Mouse (Mus musculus): ENCODE data around the gene Epm2aip1.

Gene Epm2aip1

GRCm38 (mm10) chr9:111271434-111272160 is at the start of gene Epm2aip1, which contains the start of gene Mlh1:
Epm2aip1 (plus strand) TSS chr9:111271929.
Mlh1 (minus strand) TSS chr9:111271791.
- DNase-seq (ENCODE audit: low spot score): peak; percentile 96

- no peak for DNase-seq (ENCODE audit: low spot score)
These were observed 48.3 kb upstream of the Epm2aip1 start for GRCm38 (mm10) chr9:111223406-111223805.

GRCm38 (mm10) chr9:111228446-111228845 is 43.3 kb upstream of the Epm2aip1 start:
- no peak for DNase-seq (ENCODE audit: low spot score)

- no peak for DNase-seq (ENCODE audit: low spot score)
These were observed 37.0 kb upstream of the Epm2aip1 start for GRCm38 (mm10) chr9:111234701-111235100.

GRCm38 (mm10) chr9:111237726-111238125 is 34.0 kb upstream of the Epm2aip1 start:
- DNase-seq (ENCODE audit: low spot score): no peak

- DNase-seq (ENCODE audit: low spot score): no peak
These were observed 31.9 kb upstream of the Epm2aip1 start for GRCm38 (mm10) chr9:111239821-111240220.

- DNase-seq (ENCODE audit: low spot score): no peak
These were observed 28.3 kb upstream of the Epm2aip1 start for GRCm38 (mm10) chr9:111243384-111243783.

GRCm38 (mm10) chr9:111245546-111245945 is 26.2 kb upstream of the Epm2aip1 start:
- no peak for DNase-seq (ENCODE audit: low spot score)

GRCm38 (mm10) chr9:111247682-111248246 is 24.0 kb upstream of the Epm2aip1 start:
- DNase-seq (ENCODE audit: low spot score): no peak

- no peak for DNase-seq (ENCODE audit: low spot score)
These were observed 19.4 kb upstream of the Epm2aip1 start for GRCm38 (mm10) chr9:111252161-111252869.

GRCm38 (mm10) chr9:111260360-111260985 is 11.3 kb upstream of the Epm2aip1 start:
- peak; percentile 5 for DNase-seq (ENCODE audit: low spot score)

GRCm38 (mm10) chr9:111261356-111261755 is 10.4 kb upstream of the Epm2aip1 start:
- no peak for DNase-seq (ENCODE audit: low spot score)

- no peak for DNase-seq (ENCODE audit: low spot score)
These were observed 3.7 kb upstream of the Epm2aip1 start for GRCm38 (mm10) chr9:111267998-111268397.

- DNase-seq (ENCODE audit: low spot score): no peak
These were observed 1.1 kb upstream of the Epm2aip1 start for GRCm38 (mm10) chr9:111270606-111271005.

- no peak for DNase-seq (ENCODE audit: low spot score)
These were observed 684 bp upstream of the Epm2aip1 start for GRCm38 (mm10) chr9:111271056-111271433.

- no peak for DNase-seq (ENCODE audit: low spot score)
These were observed 627 bp downstream of the Epm2aip1 start for GRCm38 (mm10) chr9:111272356-111272755.

GRCm38 (mm10) chr9:111272996-111273785 is 1.5 kb downstream of the Epm2aip1 start:
- DNase-seq (ENCODE audit: low spot score): no peak

- DNase-seq (ENCODE audit: low spot score): no peak
These were observed 2.2 kb downstream of the Epm2aip1 start for GRCm38 (mm10) chr9:111273958-111274357.

- no peak for DNase-seq (ENCODE audit: low spot score)
These were observed 3.4 kb downstream of the Epm2aip1 start for GRCm38 (mm10) chr9:111275156-111275555.

GRCm38 (mm10) chr9:111285061-111285460 is 13.3 kb downstream of the Epm2aip1 start:
- DNase-seq (ENCODE audit: low spot score): no peak

- no peak for DNase-seq (ENCODE audit: low spot score)
These were observed 13.9 kb downstream of the Epm2aip1 start for GRCm38 (mm10) chr9:111285676-111286075.

GRCm38 (mm10) chr9:111286468-111286867 is 14.7 kb downstream of the Epm2aip1 start:
- DNase-seq (ENCODE audit: low spot score): no peak
